ENCODE assay signal across 22 mouse cellular contexts in genomic region chr17:14698188-14698587, GRCm38 (mm10). TPM values are rescaled to one million over a fixed set of nuclear protein-coding genes. Genes with fewer than 3 reads are reported as not detected.
DNase-seq lines count a peak whose midpoint lies in the region; ATAC-seq and TF ChIP-seq lines count a peak whose summit lies in the region.
"Had no signal": no experiment of that assay in that cellular context is flagged by ENCODE, and none has a peak within 500 bp of the region (broad histone marks: within the 10 kb centered on the region; RNA-seq: fewer than 3 reads in every experiment).

No protein-coding gene starts in this region.

- no peak overlapping the region for H3K27ac ChIP-seq in heart, adult 2 months
- no peak overlapping the region for H3K27ac ChIP-seq in heart, embryonic 10.5 days
- no peak overlapping the region for H3K27ac ChIP-seq in kidney, postnatal 0 days
- no peak overlapping the region for H3K27ac ChIP-seq in lung, postnatal 0 days (ENCODE audit: low read length)
- H3K27ac ChIP-seq: embryonic facial prominence, embryonic 15.5 days; forebrain, embryonic 10.5 days; gastrocnemius, adult 2 months; hindbrain, embryonic 14.5 days had no signal

- peak; percentile 18; the same call in 1 of the 2 replicates for TF ChIP-seq CTCF in heart, adult 2 months (IDR thresholded peaks at IDR 0.05)
- TF ChIP-seq CTCF in kidney, postnatal 0 days (IDR thresholded peaks at IDR 0.05; ENCODE audit: low read depth) = peak; percentile 34; the same call in 1 of the 2 replicates
- TF ChIP-seq CTCF in lung, postnatal 0 days (IDR thresholded peaks at IDR 0.05) = peak; percentile 39; the same call in 1 of the 2 replicates

- H3K79me2 ChIP-seq in heart, adult 2 months (replicated peaks; ENCODE audit: control insufficient read depth, insufficient read depth, low read length) = no peaks in the 10 kb centered on the region

- no peaks in the 10 kb centered on the region for H3K27me3 ChIP-seq in heart, adult 2 months (ENCODE audit: control insufficient read depth, insufficient read depth, low read length)
- peaks cover 7% of the 10 kb centered on the region; the same call in 1 of the 2 replicates for H3K27me3 ChIP-seq in heart, embryonic 10.5 days (ENCODE audit: insufficient read depth, poor library complexity, severe bottlenecking)
- no peaks in the 10 kb centered on the region for H3K27me3 ChIP-seq in kidney, postnatal 0 days (ENCODE audit: insufficient read depth, low read length)
- no peaks in the 10 kb centered on the region for H3K27me3 ChIP-seq in lung, postnatal 0 days (replicated peaks; ENCODE audit: insufficient read depth, low read length)
- H3K27me3 ChIP-seq: embryonic facial prominence, embryonic 15.5 days; heart, embryonic 13.5 days had no signal

- WGBS in heart, adult 2 months = 67% methylated on average over 6 of the region's 6 CpGs
- 63% methylated on average over 6 of the region's 6 CpGs for WGBS in heart, embryonic 10.5 days
- WGBS in kidney, postnatal 0 days = 70% methylated on average over 6 of the region's 6 CpGs
- WGBS in lung, postnatal 0 days = 62% methylated on average over 6 of the region's 6 CpGs

- no peak for DNase-seq in heart, adult 2 months
- no peak for DNase-seq in heart, embryonic 10.5 days (ENCODE audit: low spot score)
- no peak for DNase-seq in kidney, postnatal 0 days (ENCODE audit: low spot score)
- DNase-seq in kidney, adult 18-20 months = no peak
- DNase-seq in lung, postnatal 0 days (ENCODE audit: low spot score) = no peak
- DNase-seq in lung, postnatal 36 days = no peak
- DNase-seq in cerebellum, postnatal 25 days = no peak
- DNase-seq: adrenal gland, adult 8-10 months; adrenal gland, postnatal 36 days; cerebellum, adult 2 months; cerebellum, postnatal 10 days; embryo, embryonic 11 days; gastrocnemius, adult 2 months; gastrocnemius, postnatal 36 days; heart, postnatal 10 days; kidney, adult 11 months had no signal

- intact Hi-C loops in heart, adult 2 months (cut with DNase I) = no loop called here

- H3K36me3 ChIP-seq in heart, adult 2 months (ENCODE audit: control insufficient read depth, insufficient read depth, low read length) = no peaks in the 10 kb centered on the region
- no peaks in the 10 kb centered on the region for H3K36me3 ChIP-seq in heart, embryonic 10.5 days
- H3K36me3 ChIP-seq in kidney, postnatal 0 days (ENCODE audit: insufficient read depth, low read length) = no peaks in the 10 kb centered on the region
- H3K36me3 ChIP-seq in lung, postnatal 0 days (ENCODE audit: insufficient read depth, low read length) = no peaks in the 10 kb centered on the region
- H3K36me3 ChIP-seq: embryonic facial prominence, embryonic 15.5 days; forebrain, embryonic 10.5 days; G1E; heart, embryonic 13.5 days had no signal

- no peak for TF ChIP-seq POLR2A in heart, adult 2 months (IDR thresholded peaks at IDR 0.05; ENCODE audit: insufficient read depth, low read depth, low read length)

- H3K4me2 ChIP-seq in kidney, postnatal 0 days (ENCODE audit: low read length) = no peak overlapping the region
- H3K4me2 ChIP-seq in lung, postnatal 0 days (replicated peaks; ENCODE audit: low read depth, low read length) = no peak overlapping the region
- H3K4me2 ChIP-seq: embryonic facial prominence, embryonic 15.5 days; heart, embryonic 13.5 days; hindbrain, embryonic 14.5 days had no signal

- no peak for TF ChIP-seq EP300 in heart, adult 2 months (IDR thresholded peaks at IDR 0.05; ENCODE audit: insufficient read depth, low read depth, low read length)
- TF ChIP-seq EP300 in lung, postnatal 0 days (IDR thresholded peaks at IDR 0.05) = no peak

- no peak overlapping the region for H3K4me3 ChIP-seq in heart, adult 2 months
- no peak overlapping the region for H3K4me3 ChIP-seq in heart, embryonic 10.5 days
- no peak overlapping the region for H3K4me3 ChIP-seq in kidney, postnatal 0 days (replicated peaks; ENCODE audit: low read depth, low read length)
- no peak overlapping the region for H3K4me3 ChIP-seq in lung, postnatal 0 days (ENCODE audit: low read depth, low read length)
- H3K4me3 ChIP-seq: embryonic facial prominence, embryonic 15.5 days; erythroblast, embryonic 14.5 days; forebrain, embryonic 10.5 days; gastrocnemius, adult 2 months; heart, embryonic 13.5 days had no signal

- peaks cover 5% of the 10 kb centered on the region for H3K4me1 ChIP-seq in heart, adult 2 months (ENCODE audit: control insufficient read depth, insufficient read depth, low read length)
- 0 out of 2 replicates have a peak, but pooled peaks cover 6% of the 10 kb centered on the region for H3K4me1 ChIP-seq in heart, embryonic 10.5 days
- no peaks in the 10 kb centered on the region; the same call in 1 of the 2 replicates for H3K4me1 ChIP-seq in kidney, postnatal 0 days (replicated peaks; ENCODE audit: insufficient read depth, low read length)
- peaks cover 13% of the 10 kb centered on the region; the same call in 1 of the 2 replicates for H3K4me1 ChIP-seq in lung, postnatal 0 days (ENCODE audit: insufficient read depth, low read depth, low read length)

- H3K9me3 ChIP-seq in heart, embryonic 10.5 days = no peaks in the 10 kb centered on the region
- H3K9me3 ChIP-seq in kidney, postnatal 0 days (replicated peaks; ENCODE audit: low read length) = no peaks in the 10 kb centered on the region
- no peaks in the 10 kb centered on the region for H3K9me3 ChIP-seq in lung, postnatal 0 days (ENCODE audit: low read length)
- H3K9me3 ChIP-seq: embryonic facial prominence, embryonic 15.5 days; forebrain, embryonic 10.5 days; G1E; heart, embryonic 13.5 days had no signal

- ATAC-seq in kidney, postnatal 0 days (replicated peaks; ENCODE audit: low FRiP score, low read depth) = no peak
- no peak for ATAC-seq in lung, postnatal 0 days

- H3K9ac ChIP-seq in heart, adult 2 months (ENCODE audit: low read depth, low read length) = no peak overlapping the region
- H3K9ac ChIP-seq in kidney, postnatal 0 days (ENCODE audit: low read depth, low read length) = no peak overlapping the region
- no peak overlapping the region for H3K9ac ChIP-seq in lung, postnatal 0 days (replicated peaks; ENCODE audit: low read depth)
- H3K9ac ChIP-seq: embryonic facial prominence, embryonic 15.5 days; heart, embryonic 13.5 days; hindbrain, embryonic 14.5 days had no signal

RNA-seq across cellular contexts. Expression of gene Thbs2, which starts 4.2 kb away (rescaled TPM):
- total RNA-seq in heart, adult 2 months (2021) = 10 to 100 TPM; 12.2 to 21.0 TPM
- 10.8 and 22.0 TPM in 2 replicates for polyA plus RNA-seq in heart, adult 2 months (2012; rRNA removed)
- polyA plus RNA-seq in heart, embryonic 10.5 days (2016; fragmentation: Nextera tagmentation; extraction: Ambion mirVana) = 1.2 and 1.3 TPM in 2 replicates
- 24.6 and 29.5 TPM in 2 replicates for polyA plus RNA-seq in kidney, postnatal 0 days (2015; fragmentation: Nextera tagmentation; extraction: Ambion mirVana)
- 5.1 and 5.4 TPM in 2 replicates for polyA plus RNA-seq in lung, postnatal 0 days (2015; fragmentation: Nextera tagmentation; extraction: Ambion mirVana)
- polyA plus RNA-seq: erythroblast, embryonic 14.5 days; G1E had no signal
